Mouse (Mus musculus): Measurements from ENCODE around the gene 2310034G01Rik.

Gene 2310034G01Rik

GRCm38 (mm10) chr19:46328081-46329030, 21.7 kb downstream of the 2310034G01Rik start, which contains the start of gene Fbxl15:
Gene Fbxl15, plus strand, starts transcription at chr19:46328184.
- DNase-seq (ENCODE audit: low read depth), result peak; percentile 96

GRCm38 (mm10) chr19:46327531-46328064, 22.5 kb downstream of the 2310034G01Rik start:
- DNase-seq (ENCODE audit: low read depth), result no peak

GRCm38 (mm10) chr19:46326756-46327305, 23.3 kb downstream of the 2310034G01Rik start, which contains the start of gene Psd:
Gene Psd, minus strand, starts transcription at chr19:46327156.
- peak; percentile 78 for DNase-seq (ENCODE audit: low read depth)

- no peak for DNase-seq (ENCODE audit: low read depth)
Measured at GRCm38 (mm10) chr19:46326019-46326755, 23.9 kb downstream of the 2310034G01Rik start.

GRCm38 (mm10) chr19:46324918-46325317, 25.2 kb downstream of the 2310034G01Rik start:
- no peak for DNase-seq (ENCODE audit: low read depth)

- DNase-seq (ENCODE audit: low read depth), result no peak
Measured at GRCm38 (mm10) chr19:46324366-46324765, 25.7 kb downstream of the 2310034G01Rik start.

GRCm38 (mm10) chr19:46323716-46324115, 26.4 kb downstream of the 2310034G01Rik start:
- no peak for DNase-seq (ENCODE audit: low read depth)

GRCm38 (mm10) chr19:46322996-46323572, 27.0 kb downstream of the 2310034G01Rik start:
- DNase-seq (ENCODE audit: low read depth), result no peak

GRCm38 (mm10) chr19:46322144-46322995, 27.7 kb downstream of the 2310034G01Rik start:
- no peak for DNase-seq (ENCODE audit: low read depth)

GRCm38 (mm10) chr19:46321101-46321943, 28.8 kb downstream of the 2310034G01Rik start:
- DNase-seq (ENCODE audit: low read depth), result no peak

GRCm38 (mm10) chr19:46320076-46320785, 29.9 kb downstream of the 2310034G01Rik start:
- DNase-seq (ENCODE audit: low read depth), result no peak

GRCm38 (mm10) chr19:46318586-46319378, 31.3 kb downstream of the 2310034G01Rik start:
- DNase-seq (ENCODE audit: low read depth), result no peak

GRCm38 (mm10) chr19:46318031-46318471, 32.1 kb downstream of the 2310034G01Rik start:
- no peak for DNase-seq (ENCODE audit: low read depth)

- no peak for DNase-seq (ENCODE audit: low read depth)
Measured at GRCm38 (mm10) chr19:46317546-46317885, 32.6 kb downstream of the 2310034G01Rik start.

- no peak for DNase-seq (ENCODE audit: low read depth)
Measured at GRCm38 (mm10) chr19:46316846-46317545, 33.1 kb downstream of the 2310034G01Rik start.

- DNase-seq (ENCODE audit: low read depth), result no peak
Measured at GRCm38 (mm10) chr19:46315752-46316610, 34.1 kb downstream of the 2310034G01Rik start.
